Mouse (Mus musculus) heart, postnatal 0 days (tissue): ENCODE measurements around the gene Emx1.

Source experiments
- CTCF ChIP-seq: IDR thresholded peaks from 2 replicates; pipeline ENCODE4 v1.5.1; 2016; ENCODE audit warnings: antibody characterized with exemption, control low read depth, low read depth
- EP300 ChIP-seq: IDR thresholded peaks from 2 replicates; pipeline ENCODE4 v1.6.1; 2016; ENCODE audit warnings: antibody characterized with exemption, low read depth

GRCm38 (mm10) chr6:85197951-85198350, 10.7 kb downstream of the Emx1 start:
- TF ChIP-seq CTCF (no peak), EP300 (no peak)
